Mouse (Mus musculus) bone marrow macrophage, adult 2 months (primary cell): Measurements from ENCODE around the gene Frmd4a.

Experiments
- CTCF ChIP-seq: IDR thresholded peaks from 2 replicates; pipeline ENCODE4 v1.5.1; 2012; ENCODE audit warnings: low read depth, mild to moderate bottlenecking, low read length, moderate library complexity
- POLR2A ChIP-seq: IDR thresholded peaks from 2 replicates; pipeline ENCODE4 v1.6.1; 2012; ENCODE audit warnings: mild to moderate bottlenecking, low read depth, low read length, borderline replicate concordance

DNA sequence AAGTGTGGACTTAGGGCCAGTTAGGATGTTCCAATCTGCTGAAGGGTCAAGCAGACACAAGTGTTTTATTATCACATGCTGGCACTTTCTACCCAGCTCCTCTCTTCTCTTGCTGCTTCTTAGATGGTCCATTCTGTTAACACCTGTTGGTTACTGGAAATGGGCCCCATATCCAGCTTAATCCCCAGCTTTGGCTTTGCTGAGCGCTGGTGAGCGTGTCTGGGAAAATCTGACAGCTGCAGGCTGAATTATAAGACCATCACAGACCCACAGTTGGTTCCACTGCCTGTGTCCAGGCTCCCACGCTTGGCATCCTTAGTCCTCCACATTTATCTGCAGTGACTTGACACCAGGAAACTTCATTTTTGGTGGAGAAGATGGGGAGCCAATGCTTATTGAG lies 589.0 kb downstream of the Frmd4a start:
- TF ChIP-seq CTCF: no peak
- no peak for TF ChIP-seq POLR2A
